Mouse (Mus musculus): ENCODE results near the gene Ptprm.

GRCm38 (mm10) chr17:67354451-67355011 is at the start of gene Ptprm:
- TF ChIP-seq CTCF (IDR thresholded peaks at IDR 0.05; ENCODE audit: borderline replicate concordance, insufficient read depth, low read length) (no peak), POLR2A (IDR thresholded peaks at IDR 0.05; ENCODE audit: low read depth, low read length) (peak; percentile 80)

All from embryonic fibroblast, embryonic 13.5 days (primary cell).